Mouse (Mus musculus): Measurements from ENCODE around the gene Unc5a.

- TF ChIP-seq CTCF (IDR thresholded peaks at IDR 0.05; ENCODE audit: low read depth): no peak
- TF ChIP-seq EP300 (IDR thresholded peaks at IDR 0.05; ENCODE audit: low read depth): no peak
These were observed 72.1 kb downstream of the Unc5a start, which contains the start of gene Hk3 for GRCm38 (mm10) chr13:55021194-55021779.

Data from liver, postnatal 0 days (tissue).